Mouse (Mus musculus): ENCODE data around the gene Mpc2. TPM values are rescaled to one million over a fixed set of nuclear protein-coding genes. Genes with fewer than 3 reads are reported as not detected.

Mpc2 gene
- polyA plus RNA-seq, 1 experiment from 2014 or later = 154 TPM

DNA sequence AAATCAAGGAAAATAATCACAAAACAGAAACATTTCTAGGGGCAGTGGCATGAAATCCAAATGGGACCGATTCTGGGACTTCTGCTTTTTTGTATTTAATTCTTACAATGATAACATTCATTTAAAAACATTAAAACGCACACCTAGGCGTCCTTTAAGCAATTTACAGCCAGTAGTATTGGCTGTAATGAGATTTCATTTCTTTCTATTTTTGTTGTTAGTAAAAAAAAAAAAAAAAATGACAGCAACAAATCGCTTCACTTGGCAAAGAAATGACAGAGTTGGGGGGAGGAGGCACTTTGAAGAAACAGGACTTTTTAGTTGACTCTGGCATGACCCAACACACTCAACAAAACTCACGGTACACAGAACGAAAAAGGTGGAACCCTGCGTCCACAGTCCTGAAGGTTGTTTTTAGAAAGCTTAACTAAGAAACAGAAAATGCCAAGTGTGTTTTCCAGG lies 1.4 kb upstream of the Mpc2 start:
- no peaks in the 10 kb centered on the region for H3K36me3 ChIP-seq (ENCODE audit: control insufficient read depth, insufficient read depth, low read length)
- H3K4me2 ChIP-seq (replicated peaks; ENCODE audit: low read depth, low read length) = peak overlapping the region; percentile 83
- 14% methylated on average over 7 of the region's 7 CpGs for WGBS
- H3K4me3 ChIP-seq (ENCODE audit: low read depth, low read length) = peak overlapping the region; percentile 96
- no peak for ATAC-seq (ENCODE audit: insufficient number of reproducible peaks, insufficient read depth, low FRiP score, low read depth)
- H3K27ac ChIP-seq (ENCODE audit: low read length) = no peak overlapping the region
- no peaks in the 10 kb centered on the region for H3K9me3 ChIP-seq (ENCODE audit: control insufficient read depth, low read depth, low read length)
- peak overlapping the region; percentile 73 for H3K9ac ChIP-seq (replicated peaks; ENCODE audit: low read depth, low read length)
- H3K27me3 ChIP-seq (ENCODE audit: control insufficient read depth, insufficient read depth, low read length) = no peaks in the 10 kb centered on the region
- H3K4me1 ChIP-seq (ENCODE audit: control insufficient read depth, insufficient read depth, low read length) = 0 out of 2 replicates have a peak, but pooled peaks cover 3% of the 10 kb centered on the region

DNA sequence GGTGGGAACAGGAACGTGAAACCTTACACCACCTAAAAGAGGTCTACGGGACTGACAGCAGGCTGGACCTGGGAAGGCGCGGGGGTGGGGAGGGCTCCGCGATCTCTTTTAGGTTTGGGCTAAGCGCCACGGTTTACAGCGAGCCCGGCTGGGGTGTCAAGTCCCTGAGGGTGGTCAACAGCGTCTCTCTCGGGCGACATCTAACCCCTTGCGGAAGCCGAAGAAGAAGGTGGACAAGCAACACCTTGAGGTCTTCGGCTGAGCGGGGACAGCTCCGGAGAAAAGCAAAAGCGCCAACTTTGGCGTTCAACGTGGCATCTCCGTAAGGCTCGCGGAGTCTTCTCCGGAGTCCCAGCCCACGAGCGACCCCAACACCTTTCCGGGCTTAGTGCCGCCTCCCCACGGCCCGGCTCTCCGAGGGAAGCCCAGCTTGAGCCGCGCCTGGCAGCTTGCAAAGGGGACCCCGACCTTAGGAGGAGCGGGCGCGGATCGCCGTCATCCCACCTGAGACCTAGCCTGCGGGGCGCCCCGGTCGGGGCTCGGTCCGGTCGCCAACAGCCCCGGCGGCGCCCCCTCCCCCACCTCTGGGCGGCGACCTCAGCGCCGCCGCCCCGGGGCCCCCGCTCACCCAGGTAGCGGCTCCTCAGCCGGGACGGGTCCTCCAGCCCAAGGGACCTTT lies 795 bp upstream of the Mpc2 start:
- peak; percentile 0; the same call in 1 of the 2 replicates for ATAC-seq (ENCODE audit: insufficient number of reproducible peaks, insufficient read depth, low FRiP score, low read depth)
- H3K27me3 ChIP-seq (ENCODE audit: control insufficient read depth, insufficient read depth, low read length) = no peaks in the 10 kb centered on the region

DNA sequence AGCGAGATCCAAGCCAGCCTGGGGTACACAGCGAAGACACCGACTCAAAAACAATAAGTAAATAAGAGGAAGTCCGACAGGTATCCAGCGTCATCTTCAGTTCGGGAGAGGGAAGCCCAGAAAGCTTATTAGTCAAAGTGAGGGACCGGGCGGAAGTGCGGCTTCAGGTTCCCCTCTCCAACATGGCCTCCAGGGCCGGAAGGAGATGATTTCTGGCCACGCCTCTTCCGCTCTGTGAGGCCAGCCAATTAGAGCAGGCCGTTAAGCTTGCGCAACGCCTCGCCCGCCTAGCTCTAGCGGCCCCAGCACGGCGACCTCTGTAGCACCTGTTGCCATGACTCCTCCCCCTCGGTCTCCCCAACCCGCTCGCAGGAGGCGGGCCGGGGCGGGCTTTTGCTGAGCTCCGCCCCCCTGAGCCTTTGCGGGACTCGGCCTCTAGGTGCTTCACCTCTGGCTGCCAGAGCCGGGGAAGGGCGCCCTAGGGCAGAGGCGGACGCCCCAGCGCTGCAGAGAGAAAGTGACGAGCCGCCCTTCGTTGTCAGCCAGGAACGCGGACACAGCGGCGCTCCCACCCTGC lies 452 bp downstream of the Mpc2 start:
- Histone ChIP-seq H3K9ac (replicated peaks; ENCODE audit: low read depth, low read length) (peak overlapping the region; percentile 73), H3K9me3 (ENCODE audit: control insufficient read depth, low read depth, low read length) (no peaks in the 10 kb centered on the region), H3K27me3 (ENCODE audit: control insufficient read depth, insufficient read depth, low read length) (no peaks in the 10 kb centered on the region), H3K4me1 (ENCODE audit: control insufficient read depth, insufficient read depth, low read length) (0 out of 2 replicates have a peak, but pooled peaks cover 3% of the 10 kb centered on the region), H3K27ac (ENCODE audit: low read length) (peak overlapping the region; percentile 96), H3K36me3 (ENCODE audit: control insufficient read depth, insufficient read depth, low read length) (no peaks in the 10 kb centered on the region), H3K4me2 (replicated peaks; ENCODE audit: low read depth, low read length) (peak overlapping the region; percentile 63), H3K4me3 (ENCODE audit: low read depth, low read length) (peak overlapping the region; percentile 96)
- WGBS = under 1% methylated on average over 40 of the region's 41 CpGs
- ATAC-seq (ENCODE audit: insufficient number of reproducible peaks, insufficient read depth, low FRiP score, low read depth) = peak; percentile 97

More for the DNA sequence above, 795 bp upstream of the Mpc2 start:
- H3K36me3 ChIP-seq (ENCODE audit: control insufficient read depth, insufficient read depth, low read length) = no peaks in the 10 kb centered on the region
- peak overlapping the region; percentile 83 for H3K4me2 ChIP-seq (replicated peaks; ENCODE audit: low read depth, low read length)
- 0 out of 2 replicates have a peak, but pooled peaks cover 3% of the 10 kb centered on the region for H3K4me1 ChIP-seq (ENCODE audit: control insufficient read depth, insufficient read depth, low read length)
- peak overlapping the region; percentile 73 for H3K9ac ChIP-seq (replicated peaks; ENCODE audit: low read depth, low read length)
- peak overlapping the region; percentile 96 for H3K4me3 ChIP-seq (ENCODE audit: low read depth, low read length)
- peak overlapping the region; percentile 96 for H3K27ac ChIP-seq (ENCODE audit: low read length)
- WGBS = under 1% methylated on average over 59 of the region's 60 CpGs
- no peaks in the 10 kb centered on the region for H3K9me3 ChIP-seq (ENCODE audit: control insufficient read depth, low read depth, low read length)

DNA sequence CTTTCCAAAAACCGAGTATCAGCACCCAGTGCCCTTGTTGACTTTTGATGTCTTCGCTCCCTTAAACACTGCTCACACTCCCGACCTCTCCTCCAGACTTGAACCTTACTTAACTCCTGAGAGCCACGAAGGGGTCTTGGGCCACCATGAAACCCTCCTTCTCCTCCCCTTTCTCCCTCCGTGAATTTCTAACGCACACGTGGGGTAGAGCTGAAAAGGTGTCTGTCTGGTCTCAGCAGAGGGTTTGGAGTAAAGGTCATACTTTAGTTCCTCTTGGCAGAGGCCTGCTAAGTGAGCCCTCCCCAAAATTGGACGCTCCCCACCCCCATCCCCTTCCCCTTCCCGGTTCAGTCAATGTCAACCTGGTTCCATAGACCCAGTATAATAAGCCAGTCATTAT lies 1.2 kb downstream of the Mpc2 start:
- 0 out of 2 replicates have a peak, but pooled peaks cover 3% of the 10 kb centered on the region for H3K4me1 ChIP-seq (ENCODE audit: control insufficient read depth, insufficient read depth, low read length)
- H3K36me3 ChIP-seq (ENCODE audit: control insufficient read depth, insufficient read depth, low read length) = no peaks in the 10 kb centered on the region
- peak overlapping the region; percentile 96 for H3K4me3 ChIP-seq (ENCODE audit: low read depth, low read length)
- H3K27ac ChIP-seq (ENCODE audit: low read length) = no peak overlapping the region
- no peaks in the 10 kb centered on the region for H3K27me3 ChIP-seq (ENCODE audit: control insufficient read depth, insufficient read depth, low read length)
- 6% methylated on average over 9 of the region's 9 CpGs for WGBS
- no peaks in the 10 kb centered on the region for H3K9me3 ChIP-seq (ENCODE audit: control insufficient read depth, low read depth, low read length)
- ATAC-seq (ENCODE audit: insufficient number of reproducible peaks, insufficient read depth, low FRiP score, low read depth) = no peak
- H3K4me2 ChIP-seq (replicated peaks; ENCODE audit: low read depth, low read length) = peak overlapping the region; percentile 63
- H3K9ac ChIP-seq (replicated peaks; ENCODE audit: low read depth, low read length) = peak overlapping the region; percentile 57

DNA sequence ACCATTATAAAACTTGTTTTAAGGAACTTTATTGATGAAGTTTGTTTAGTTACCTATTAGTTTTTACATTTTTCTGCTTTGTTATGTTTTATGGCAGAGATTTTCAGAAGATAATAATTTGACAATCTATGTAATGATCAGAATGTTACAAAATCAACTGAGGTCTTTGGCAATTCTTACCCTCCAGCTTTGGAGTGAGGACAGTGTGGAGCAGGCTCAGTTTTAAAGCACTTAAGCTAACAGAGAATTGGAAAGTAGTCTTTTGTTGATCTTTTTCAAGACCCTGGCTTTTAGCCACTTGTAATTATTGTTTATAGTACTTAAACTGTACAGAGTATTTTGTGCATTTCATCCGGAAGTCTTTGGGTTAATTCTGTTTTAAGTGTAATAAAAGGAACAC lies 2.4 kb downstream of the Mpc2 start:
- Histone ChIP-seq H3K4me1 (ENCODE audit: control insufficient read depth, insufficient read depth, low read length) (0 out of 2 replicates have a peak, but pooled peaks cover 3% of the 10 kb centered on the region), H3K27ac (ENCODE audit: low read length) (no peak overlapping the region), H3K9me3 (ENCODE audit: control insufficient read depth, low read depth, low read length) (no peaks in the 10 kb centered on the region), H3K27me3 (ENCODE audit: control insufficient read depth, insufficient read depth, low read length) (no peaks in the 10 kb centered on the region), H3K4me3 (ENCODE audit: low read depth, low read length) (no peak overlapping the region), H3K4me2 (replicated peaks; ENCODE audit: low read depth, low read length) (no peak overlapping the region), H3K36me3 (ENCODE audit: control insufficient read depth, insufficient read depth, low read length) (no peaks in the 10 kb centered on the region), H3K9ac (replicated peaks; ENCODE audit: low read depth, low read length) (no peak overlapping the region)
- no peak for ATAC-seq (ENCODE audit: insufficient number of reproducible peaks, insufficient read depth, low FRiP score, low read depth)
- 67% methylated on average over 1 of the region's 1 CpGs for WGBS

DNA sequence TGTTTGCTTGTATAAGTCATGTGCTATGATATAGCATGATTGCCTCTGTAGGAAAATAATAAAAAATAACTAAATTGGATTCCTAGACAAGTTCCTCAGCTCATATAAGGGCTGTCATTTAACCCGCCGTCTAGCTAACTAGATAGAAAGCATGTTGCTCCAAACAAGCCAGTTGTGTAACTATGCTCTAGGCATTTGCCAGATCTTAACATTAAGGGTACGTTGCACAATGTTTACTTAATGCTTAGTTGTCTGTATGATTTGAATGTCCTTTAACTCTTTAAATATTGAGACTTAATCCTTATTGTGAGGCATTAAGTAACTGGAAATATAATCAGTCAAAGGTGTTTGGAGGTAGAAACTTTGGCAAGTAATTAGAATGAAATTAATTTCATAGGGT lies 4.1 kb downstream of the Mpc2 start:
- Histone ChIP-seq H3K27me3 (ENCODE audit: control insufficient read depth, insufficient read depth, low read length) (no peaks in the 10 kb centered on the region), H3K4me1 (ENCODE audit: control insufficient read depth, insufficient read depth, low read length) (no peaks in the 10 kb centered on the region), H3K4me3 (ENCODE audit: low read depth, low read length) (no peak overlapping the region), H3K9me3 (ENCODE audit: control insufficient read depth, low read depth, low read length) (no peaks in the 10 kb centered on the region), H3K4me2 (replicated peaks; ENCODE audit: low read depth, low read length) (no peak overlapping the region), H3K36me3 (ENCODE audit: control insufficient read depth, insufficient read depth, low read length) (no peaks in the 10 kb centered on the region), H3K9ac (replicated peaks; ENCODE audit: low read depth, low read length) (no peak overlapping the region), H3K27ac (ENCODE audit: low read length) (no peak overlapping the region)
- ATAC-seq (ENCODE audit: insufficient number of reproducible peaks, insufficient read depth, low FRiP score, low read depth) = no peak
- WGBS = 79% methylated on average over 3 of the region's 3 CpGs

DNA sequence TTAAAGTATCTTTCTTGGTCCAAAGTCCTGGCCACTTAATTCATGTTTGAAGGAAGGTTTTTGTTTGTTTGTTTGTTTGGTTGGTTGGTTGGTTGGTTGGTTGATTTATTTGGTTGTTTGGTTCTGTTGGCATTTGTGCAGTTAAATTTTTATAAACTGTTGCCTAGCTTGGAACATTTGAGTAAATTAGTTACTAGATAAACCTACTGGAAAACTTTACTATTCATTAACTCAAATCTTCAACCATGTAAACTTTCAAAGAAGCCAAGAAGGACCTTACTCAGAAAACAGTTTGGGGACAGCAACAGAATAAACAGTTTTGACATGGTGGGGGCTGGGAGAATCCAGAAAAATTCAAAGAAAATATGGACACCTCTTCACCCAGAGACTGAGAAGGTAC lies 8.5 kb downstream of the Mpc2 start:
- H3K27ac ChIP-seq (ENCODE audit: low read length) = no peak overlapping the region
- no peak overlapping the region for H3K4me2 ChIP-seq (replicated peaks; ENCODE audit: low read depth, low read length)
- no peaks in the 10 kb centered on the region for H3K36me3 ChIP-seq (ENCODE audit: control insufficient read depth, insufficient read depth, low read length)
- H3K4me1 ChIP-seq (ENCODE audit: control insufficient read depth, insufficient read depth, low read length) = no peaks in the 10 kb centered on the region
- ATAC-seq (ENCODE audit: insufficient number of reproducible peaks, insufficient read depth, low FRiP score, low read depth) = no peak
- no peak overlapping the region for H3K4me3 ChIP-seq (ENCODE audit: low read depth, low read length)
- no peak overlapping the region for H3K9ac ChIP-seq (replicated peaks; ENCODE audit: low read depth, low read length)
- no peaks in the 10 kb centered on the region for H3K9me3 ChIP-seq (ENCODE audit: control insufficient read depth, low read depth, low read length)
- H3K27me3 ChIP-seq (ENCODE audit: control insufficient read depth, insufficient read depth, low read length) = no peaks in the 10 kb centered on the region

DNA sequence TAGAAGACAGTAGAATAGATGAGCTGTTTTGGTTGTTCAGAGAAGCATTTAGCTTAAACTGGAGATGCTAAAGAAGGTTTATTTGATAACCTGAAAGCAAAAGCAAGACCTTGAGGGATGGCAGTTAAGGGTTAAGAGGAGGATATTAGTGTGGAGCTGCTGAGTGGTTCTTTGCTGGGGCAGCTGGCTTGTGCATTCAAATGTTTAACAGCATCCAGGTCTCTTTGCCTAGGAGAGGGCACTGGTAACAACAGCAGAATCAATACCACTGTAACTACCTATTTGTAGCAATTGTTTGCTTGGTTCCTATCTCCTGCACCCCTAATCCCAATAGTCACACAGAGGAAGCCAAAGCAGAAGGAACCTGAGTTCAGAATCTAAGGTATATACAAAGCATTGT lies 9.3 kb downstream of the Mpc2 start:
- H3K4me3 ChIP-seq (ENCODE audit: low read depth, low read length) = no peak overlapping the region
- H3K9ac ChIP-seq (replicated peaks; ENCODE audit: low read depth, low read length) = no peak overlapping the region
- H3K9me3 ChIP-seq (ENCODE audit: control insufficient read depth, low read depth, low read length) = no peaks in the 10 kb centered on the region
- no peaks in the 10 kb centered on the region for H3K4me1 ChIP-seq (ENCODE audit: control insufficient read depth, insufficient read depth, low read length)
- no peak overlapping the region for H3K4me2 ChIP-seq (replicated peaks; ENCODE audit: low read depth, low read length)
- H3K27ac ChIP-seq (ENCODE audit: low read length) = no peak overlapping the region
- ATAC-seq (ENCODE audit: insufficient number of reproducible peaks, insufficient read depth, low FRiP score, low read depth) = no peak
- no peaks in the 10 kb centered on the region for H3K36me3 ChIP-seq (ENCODE audit: control insufficient read depth, insufficient read depth, low read length)
- no peaks in the 10 kb centered on the region for H3K27me3 ChIP-seq (ENCODE audit: control insufficient read depth, insufficient read depth, low read length)
